Mouse (Mus musculus) frontal cortex, postnatal 25 days (tissue): Measurements from ENCODE around the gene Slc22a19.
"Not testable (repeated sequence)": the region's sequence is repeated elsewhere in the genome, so short reads cannot be mapped to it uniquely, and the experiment has no call there.

Source experiments
- DNase-seq, 2 experiments: peaks; one replicate each; pipeline ENCODE4 v3.0.0; 2022; ENCODE audit warnings: low spot score in 2 of 2

Gene Slc22a19

DNA sequence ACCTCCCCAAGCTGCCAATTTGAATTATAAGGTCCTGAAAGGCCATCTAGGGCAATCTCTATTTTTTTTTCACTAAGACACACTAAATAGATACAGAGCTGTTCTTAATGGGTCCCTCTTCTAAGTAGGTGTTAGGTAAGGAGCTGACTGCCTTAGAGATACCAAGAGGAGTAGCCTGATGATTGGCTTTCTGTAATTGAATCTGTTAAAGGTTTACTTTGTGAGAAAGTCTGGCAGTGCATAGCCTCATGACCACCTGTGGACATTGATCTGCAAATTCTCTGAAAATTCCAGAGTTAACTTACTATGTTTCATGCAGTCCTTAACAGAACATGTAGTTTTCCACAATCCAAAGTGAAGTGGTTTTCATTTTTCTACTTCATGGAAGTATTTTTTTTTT, at the start of gene Slc22a19:
Slc22a19 (minus strand) TSS at position 163 of the 400 bp plus-strand sequence.
- no peak for DNase-seq

- DNase-seq: not testable (repeated sequence)
Observed at GRCm38 (mm10) chr19:7753371-7753770, 42.3 kb upstream of the Slc22a19 start.

GRCm38 (mm10) chr19:7729543-7729942, 18.4 kb upstream of the Slc22a19 start:
- no peak for DNase-seq

GRCm38 (mm10) chr19:7693104-7693503, 18.0 kb downstream of the Slc22a19 start:
- not testable (repeated sequence) for DNase-seq

DNA sequence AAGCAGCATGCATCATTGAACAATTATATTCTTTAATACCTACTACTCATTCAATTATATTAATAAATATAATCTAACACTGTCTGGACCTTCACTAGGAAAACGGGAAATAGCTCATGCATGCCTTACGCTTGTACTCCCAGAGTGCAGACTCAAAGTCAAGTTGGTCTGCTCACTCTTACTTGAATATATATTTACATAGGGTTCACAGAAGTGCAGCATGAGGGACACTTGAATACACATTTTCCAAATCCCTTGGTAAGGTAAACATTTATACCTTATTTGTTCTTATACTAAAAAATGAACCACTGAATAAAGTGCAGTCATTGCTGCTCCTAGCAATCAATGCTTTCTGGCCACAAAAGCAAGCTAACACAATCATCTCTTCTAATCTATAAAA, 19.9 kb downstream of the Slc22a19 start:
- DNase-seq: no peak

GRCm38 (mm10) chr19:7687988-7688387, 23.1 kb downstream of the Slc22a19 start:
- DNase-seq: no peak

DNA sequence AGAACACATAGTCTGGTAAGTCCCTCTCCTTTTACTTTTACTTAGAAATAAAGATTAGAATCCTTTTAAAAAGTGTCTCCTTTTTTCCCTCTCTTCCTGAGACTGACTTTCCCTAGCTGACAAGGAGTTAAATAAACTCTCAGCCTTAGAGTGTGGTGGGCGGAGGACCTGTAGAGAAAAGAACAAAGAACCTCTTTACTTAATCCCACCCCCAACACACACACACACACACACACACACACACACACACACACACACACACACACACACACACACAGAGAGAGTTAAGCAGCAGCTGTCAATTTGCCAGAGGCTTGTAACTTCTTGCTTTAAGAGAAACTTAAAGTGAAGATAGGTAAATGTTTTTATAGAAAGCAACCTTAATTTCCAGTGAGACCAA, 39.1 kb downstream of the Slc22a19 start:
- DNase-seq: no peak

- DNase-seq: no peak
Observed at GRCm38 (mm10) chr19:7648913-7649666, 62.0 kb downstream of the Slc22a19 start.

DNA sequence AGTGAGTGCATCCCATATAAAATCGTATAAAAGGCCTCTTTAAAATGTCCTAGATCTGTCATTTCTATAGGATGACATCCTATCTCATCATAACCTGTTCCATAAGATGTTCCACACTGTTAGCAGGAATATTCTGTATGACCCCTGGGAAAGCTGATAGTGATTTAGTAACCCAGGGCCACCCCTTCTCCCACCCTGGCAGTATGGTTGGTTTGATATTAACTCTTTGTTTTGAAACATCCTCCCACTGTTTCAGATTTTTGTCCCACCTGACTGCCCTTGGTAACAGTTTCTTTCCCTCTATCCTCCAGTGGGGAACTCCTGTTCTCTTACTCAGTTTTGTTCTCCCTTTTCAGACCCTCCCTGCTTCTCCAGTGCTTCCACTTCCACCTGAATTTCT, 77.3 kb downstream of the Slc22a19 start:
- DNase-seq: no peak

GRCm38 (mm10) chr19:7633021-7633420, 78.1 kb downstream of the Slc22a19 start:
- no peak for DNase-seq
